Mouse (Mus musculus): Measurements from ENCODE around the gene Skida1. TPM values are rescaled to one million over a fixed set of nuclear protein-coding genes. Genes with fewer than 3 reads are reported as not detected.

Gene Skida1
- polyA plus RNA-seq, 1 experiment from 2014 or later, result 23.8 TPM

- Histone ChIP-seq H3K4me2 (replicated peaks) (peak overlapping the region; percentile 88), H3K27ac (replicated peaks) (peak overlapping the region; percentile 100), H3K4me1 (peaks cover 12% of the 10 kb centered on the region), H3K36me3 (peaks cover 6% of the 10 kb centered on the region; the same call in 1 of the 2 replicates), H3K9me3 (no peaks in the 10 kb centered on the region), H3K4me3 (peak overlapping the region; percentile 83), H3K9ac (replicated peaks) (peak overlapping the region; percentile 98), H3K27me3 (no peaks in the 10 kb centered on the region)
- peak; percentile 94 for ATAC-seq (ENCODE audit: low FRiP score, low read depth)
- WGBS, result 1% methylated on average over 18 of the region's 58 CpGs
Measured at GRCm38 (mm10) chr2:18064356-18064858, 15.6 kb upstream of the Skida1 start.

- Histone ChIP-seq H3K4me1 (peaks cover 17% of the 10 kb centered on the region), H3K9ac (replicated peaks) (peak overlapping the region; percentile 98), H3K4me2 (replicated peaks) (peak overlapping the region; percentile 88), H3K27me3 (no peaks in the 10 kb centered on the region), H3K27ac (replicated peaks) (peak overlapping the region; percentile 100), H3K4me3 (peak overlapping the region; percentile 83), H3K36me3 (peaks cover 6% of the 10 kb centered on the region; the same call in 1 of the 2 replicates), H3K9me3 (no peaks in the 10 kb centered on the region)
- WGBS, result under 1% methylated on average over 18 of the region's 18 CpGs
- ATAC-seq (ENCODE audit: low FRiP score, low read depth), result peak; percentile 20
Measured at GRCm38 (mm10) chr2:18063763-18064251, 15.0 kb upstream of the Skida1 start.

- Histone ChIP-seq H3K4me3 (no peak overlapping the region), H3K4me2 (replicated peaks) (no peak overlapping the region; the same call in 1 of the 2 replicates), H3K27ac (replicated peaks) (no peak overlapping the region), H3K27me3 (no peaks in the 10 kb centered on the region), H3K9me3 (no peaks in the 10 kb centered on the region), H3K4me1 (peaks cover 6% of the 10 kb centered on the region), H3K36me3 (no peaks in the 10 kb centered on the region), H3K9ac (replicated peaks) (no peak overlapping the region)
- WGBS, result 44% methylated on average over 1 of the region's 1 CpGs
- no peak for ATAC-seq (ENCODE audit: low FRiP score, low read depth)
Measured at GRCm38 (mm10) chr2:18060396-18060795, 11.5 kb upstream of the Skida1 start.

- H3K27me3 ChIP-seq, result no peaks in the 10 kb centered on the region
- H3K36me3 ChIP-seq, result no peaks in the 10 kb centered on the region
- peaks cover 6% of the 10 kb centered on the region for H3K4me1 ChIP-seq
- H3K4me3 ChIP-seq, result no peak overlapping the region
- no peak overlapping the region for H3K27ac ChIP-seq (replicated peaks)
- WGBS, result 60% methylated on average over 1 of the region's 1 CpGs
- H3K9me3 ChIP-seq, result no peaks in the 10 kb centered on the region
- ATAC-seq (ENCODE audit: low FRiP score, low read depth), result no peak
- no peak overlapping the region for H3K4me2 ChIP-seq (replicated peaks)
- no peak overlapping the region for H3K9ac ChIP-seq (replicated peaks)
Measured at GRCm38 (mm10) chr2:18059891-18060290, 11.0 kb upstream of the Skida1 start.

GRCm38 (mm10) chr2:18059063-18059462 lies 10.2 kb upstream of the Skida1 start:
- no peak for ATAC-seq (ENCODE audit: low FRiP score, low read depth)
- WGBS, result 19% methylated on average over 2 of the region's 2 CpGs
- H3K4me3 ChIP-seq, result 0 out of 2 replicates have a peak overlapping the region, but pooled peaks have one; percentile 56
- no peaks in the 10 kb centered on the region for H3K27me3 ChIP-seq
- peak overlapping the region; percentile 81 for H3K4me2 ChIP-seq (replicated peaks)
- H3K36me3 ChIP-seq, result no peaks in the 10 kb centered on the region
- peak overlapping the region; percentile 98 for H3K9ac ChIP-seq (replicated peaks)
- H3K9me3 ChIP-seq, result no peaks in the 10 kb centered on the region
- H3K27ac ChIP-seq (replicated peaks), result peak overlapping the region; percentile 100
- peaks cover 10% of the 10 kb centered on the region for H3K4me1 ChIP-seq

- H3K4me1 ChIP-seq, result peaks cover 18% of the 10 kb centered on the region
- H3K36me3 ChIP-seq, result no peaks in the 10 kb centered on the region
- no peaks in the 10 kb centered on the region for H3K9me3 ChIP-seq
- H3K27me3 ChIP-seq, result no peaks in the 10 kb centered on the region
- peak overlapping the region; percentile 56 for H3K4me3 ChIP-seq
- peak overlapping the region; percentile 81 for H3K4me2 ChIP-seq (replicated peaks)
- peak overlapping the region; percentile 100 for H3K27ac ChIP-seq (replicated peaks)
- 4% methylated on average over 9 of the region's 9 CpGs for WGBS
- no peak for ATAC-seq (ENCODE audit: low FRiP score, low read depth)
- H3K9ac ChIP-seq (replicated peaks), result peak overlapping the region; percentile 98
Measured at GRCm38 (mm10) chr2:18058146-18058708, 9.4 kb upstream of the Skida1 start.

- peak overlapping the region; percentile 56 for H3K4me3 ChIP-seq
- no peaks in the 10 kb centered on the region for H3K36me3 ChIP-seq
- peaks cover 22% of the 10 kb centered on the region for H3K4me1 ChIP-seq
- H3K9me3 ChIP-seq, result no peaks in the 10 kb centered on the region
- peak overlapping the region; percentile 81 for H3K4me2 ChIP-seq (replicated peaks)
- no peak for ATAC-seq (ENCODE audit: low FRiP score, low read depth)
- H3K9ac ChIP-seq (replicated peaks), result peak overlapping the region; percentile 98
- no peaks in the 10 kb centered on the region for H3K27me3 ChIP-seq
- H3K27ac ChIP-seq (replicated peaks), result peak overlapping the region; percentile 100
- under 1% methylated on average over 48 of the region's 48 CpGs for WGBS
Measured at GRCm38 (mm10) chr2:18057336-18058145, 8.7 kb upstream of the Skida1 start.

- ATAC-seq (ENCODE audit: low FRiP score, low read depth), result peak; percentile 97
- peak overlapping the region; percentile 81 for H3K4me2 ChIP-seq (replicated peaks)
- H3K4me1 ChIP-seq, result peaks cover 29% of the 10 kb centered on the region
- WGBS, result under 1% methylated on average over 37 of the region's 50 CpGs
- no peaks in the 10 kb centered on the region for H3K9me3 ChIP-seq
- no peaks in the 10 kb centered on the region for H3K27me3 ChIP-seq
- peak overlapping the region; percentile 98 for H3K9ac ChIP-seq (replicated peaks)
- peak overlapping the region; percentile 56 for H3K4me3 ChIP-seq
- H3K27ac ChIP-seq (replicated peaks), result peak overlapping the region; percentile 100
- no peaks in the 10 kb centered on the region for H3K36me3 ChIP-seq
Measured at GRCm38 (mm10) chr2:18056786-18057255, 8.0 kb upstream of the Skida1 start.

- peak; percentile 91 for ATAC-seq (ENCODE audit: low FRiP score, low read depth)
- peaks cover 33% of the 10 kb centered on the region for H3K4me1 ChIP-seq
- no peaks in the 10 kb centered on the region for H3K9me3 ChIP-seq
- peak overlapping the region; percentile 56 for H3K4me3 ChIP-seq
- peak overlapping the region; percentile 98 for H3K9ac ChIP-seq (replicated peaks)
- H3K27me3 ChIP-seq, result no peaks in the 10 kb centered on the region
- H3K4me2 ChIP-seq (replicated peaks), result peak overlapping the region; percentile 81
- H3K36me3 ChIP-seq, result no peaks in the 10 kb centered on the region
- peak overlapping the region; percentile 100 for H3K27ac ChIP-seq (replicated peaks)
- WGBS, result under 1% methylated on average over 41 of the region's 66 CpGs
Measured at GRCm38 (mm10) chr2:18055929-18056785, 7.3 kb upstream of the Skida1 start.

GRCm38 (mm10) chr2:18055016-18055928 lies 6.4 kb upstream of the Skida1 start, which contains the start of gene Mllt10:
Mllt10 (plus strand) TSS chr2:18055237.
- peak within 1 kb of the TSS; percentile 81 for H3K4me2 ChIP-seq (replicated peaks)
- no peaks in the 10 kb centered on the region for H3K9me3 ChIP-seq
- H3K4me1 ChIP-seq, result peaks cover 38% of the 10 kb centered on the region
- under 1% methylated on average over 20 of the region's 20 CpGs for WGBS
- H3K27ac ChIP-seq (replicated peaks), result peak within 1 kb of the TSS; percentile 100
- peak within 1 kb of the TSS; percentile 56 for H3K4me3 ChIP-seq
- no peak for ATAC-seq (ENCODE audit: low FRiP score, low read depth)
- H3K9ac ChIP-seq (replicated peaks), result peak within 1 kb of the TSS; percentile 98
- H3K36me3 ChIP-seq, result no peaks in the 10 kb centered on the region
- H3K27me3 ChIP-seq, result no peaks in the 10 kb centered on the region

All from midbrain, embryonic 12.5 days (tissue).